Mouse (Mus musculus) midbrain, embryonic 12.5 days (tissue): ENCODE data around the gene Gsg1l2. TPM values are rescaled to one million over a fixed set of nuclear protein-coding genes. Genes with fewer than 3 reads are reported as not detected.

ENCODE experiments used
- ATAC-seq: fragments of 200-750 bp; cut with Nextera tagmentation; 2 replicates; pipeline ENCODE4 v1.8.0; 2017; ENCODE audit warnings: low read depth, moderate TSS enrichment, moderate library complexity; ENCODE audit not compliant: low FRiP score
- H3K27ac ChIP-seq: fragments of 300-500 bp; sonication (generic); replicated peaks from 2 replicates; pipeline ENCODE4 v1.5.1; 2016; ENCODE audit warnings: mild to moderate bottlenecking
- H3K27me3 ChIP-seq: fragments of 300-500 bp; sonication (generic); 2 replicates; pipeline ENCODE4 v1.6.1; 2016; ENCODE audit warnings: mild to moderate bottlenecking
- H3K36me3 ChIP-seq: fragments of 300-500 bp; sonication (generic); 2 replicates; pipeline ENCODE4 v1.6.1; 2016
- H3K4me1 ChIP-seq: fragments of 300-500 bp; sonication (generic); 2 replicates; pipeline ENCODE4 v1.6.1; 2016
- H3K4me2 ChIP-seq: fragments of 300-500 bp; sonication (generic); replicated peaks from 2 replicates; pipeline ENCODE4 v1.6.1; 2016; ENCODE audit warnings: mild to moderate bottlenecking, moderate library complexity
- H3K4me3 ChIP-seq: fragments of 300-500 bp; sonication (generic); 2 replicates; pipeline ENCODE4 v1.5.1; 2016; ENCODE audit warnings: mild to moderate bottlenecking
- H3K9ac ChIP-seq: fragments of 300-500 bp; sonication (generic); replicated peaks from 2 replicates; pipeline ENCODE4 v1.6.1; 2016; ENCODE audit warnings: mild to moderate bottlenecking, moderate library complexity
- H3K9me3 ChIP-seq: fragments of 300-500 bp; sonication (generic); 2 replicates; pipeline ENCODE4 v1.6.1; 2016; ENCODE audit warnings: mild to moderate bottlenecking
- WGBS: fragments of 180-500 bp; shearing (Covaris S2); methylation state at CpG from one replicate; pipeline ENCODE4 v1.1.7; 2016; 5-methylcytosine and 5-hydroxymethylcytosine counted together
- polyA plus RNA-seq: library from polyadenylated mRNA; unstranded; fragments of >200 nt; fragmentation: Nextera tagmentation; extraction: Ambion mirVana; gene quantifications from 2 replicates; pipeline ENCODE4 v1.2.1, GENCODE M21; 2016

Gsg1l2 gene
- polyA plus RNA-seq, 1 experiment from 2014 or later = not detected

DNA sequence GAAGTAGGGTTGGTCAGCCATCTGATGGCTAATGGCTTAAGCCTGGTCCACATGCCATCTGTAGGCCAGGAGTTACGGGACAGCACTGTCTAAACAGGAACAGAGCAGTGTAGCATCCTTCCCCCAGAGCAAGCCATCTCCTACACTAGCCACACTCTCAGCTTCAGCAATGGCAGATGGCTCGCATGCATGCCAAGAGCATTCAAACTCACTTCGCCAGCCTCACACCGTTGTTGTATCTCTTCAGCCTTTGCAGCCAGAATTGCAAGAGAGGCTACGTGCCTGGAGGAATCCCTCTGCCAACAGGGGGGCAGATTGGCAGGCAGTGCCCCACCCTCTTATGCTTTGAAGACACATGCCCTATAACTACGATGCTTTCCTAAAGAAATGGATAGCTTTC, 47.2 kb downstream of the Gsg1l2 start:
- Histone ChIP-seq H3K4me1 (peaks cover 3% of the 10 kb centered on the region; the same call in 1 of the 2 replicates), H3K36me3 (no peaks in the 10 kb centered on the region), H3K4me2 (no peak overlapping the region), H3K9me3 (no peaks in the 10 kb centered on the region), H3K4me3 (no peak overlapping the region), H3K27me3 (no peaks in the 10 kb centered on the region), H3K9ac (no peak overlapping the region), H3K27ac (no peak overlapping the region)
- ATAC-seq = no peak
- WGBS = 92% methylated on average over 6 of the region's 6 CpGs

DNA sequence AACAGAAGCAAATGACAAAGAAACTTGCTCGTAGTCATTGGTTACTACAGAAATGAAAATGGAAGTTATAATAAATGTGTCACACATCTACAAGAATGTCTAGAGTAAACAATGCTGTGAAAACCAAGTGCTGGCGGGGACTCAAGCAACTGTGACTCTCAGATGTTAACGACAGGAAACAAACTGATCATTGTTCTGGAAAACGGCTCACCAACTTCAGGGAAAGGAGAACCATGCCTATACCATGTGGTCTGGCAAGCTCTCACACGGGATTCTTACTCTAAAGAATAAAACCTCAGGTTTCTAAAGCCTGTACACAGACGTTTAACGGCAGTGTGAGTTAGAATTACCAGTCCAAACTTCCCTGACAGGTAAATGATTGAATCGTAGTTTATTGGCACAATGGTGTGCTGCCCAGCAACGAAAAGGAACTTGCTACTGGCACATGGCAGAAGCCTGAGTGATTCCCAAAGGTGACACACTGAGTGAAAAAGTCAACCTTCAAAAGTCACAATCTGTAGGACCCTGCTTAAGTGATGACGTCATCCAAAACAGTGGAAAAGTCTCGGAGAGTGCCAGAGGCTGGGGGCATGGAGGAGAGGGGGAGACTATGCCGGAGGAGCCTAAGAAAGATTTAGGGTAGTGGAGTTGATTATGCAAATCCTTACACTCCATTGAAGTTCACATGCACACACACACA, 54.1 kb downstream of the Gsg1l2 start:
- Histone ChIP-seq H3K27ac (no peak overlapping the region), H3K4me1 (0 out of 2 replicates have a peak, but pooled peaks cover 3% of the 10 kb centered on the region), H3K4me3 (no peak overlapping the region), H3K27me3 (no peaks in the 10 kb centered on the region), H3K4me2 (no peak overlapping the region), H3K9ac (no peak overlapping the region), H3K9me3 (no peaks in the 10 kb centered on the region), H3K36me3 (no peaks in the 10 kb centered on the region)
- no peak for ATAC-seq
- WGBS = 64% methylated on average over 12 of the region's 12 CpGs

DNA sequence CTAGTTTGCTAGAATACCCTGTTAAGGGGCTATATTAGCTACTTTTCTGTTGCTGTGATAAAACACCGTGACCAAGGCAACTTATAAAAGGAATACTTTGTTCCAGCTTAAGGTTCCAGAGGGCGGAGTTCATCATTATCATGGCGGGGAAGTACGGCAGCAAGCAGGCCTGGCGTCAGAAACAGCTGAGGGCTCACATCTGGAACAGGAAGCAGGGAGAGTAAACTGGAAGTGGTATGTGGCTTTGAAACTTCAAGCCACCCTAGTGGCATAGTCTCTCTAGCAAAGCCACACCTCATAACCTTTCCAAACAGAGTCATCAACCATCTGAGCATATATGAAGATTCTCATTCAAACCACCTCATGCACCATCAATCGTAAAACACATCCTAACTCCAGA, 55.1 kb downstream of the Gsg1l2 start:
- Histone ChIP-seq H3K4me3 (no peak overlapping the region), H3K9ac (no peak overlapping the region), H3K27me3 (no peaks in the 10 kb centered on the region), H3K9me3 (no peaks in the 10 kb centered on the region), H3K27ac (no peak overlapping the region), H3K4me2 (no peak overlapping the region), H3K4me1 (0 out of 2 replicates have a peak, but pooled peaks cover 3% of the 10 kb centered on the region), H3K36me3 (no peaks in the 10 kb centered on the region)
- no peak for ATAC-seq
- WGBS = 87% methylated on average over 6 of the region's 6 CpGs

DNA sequence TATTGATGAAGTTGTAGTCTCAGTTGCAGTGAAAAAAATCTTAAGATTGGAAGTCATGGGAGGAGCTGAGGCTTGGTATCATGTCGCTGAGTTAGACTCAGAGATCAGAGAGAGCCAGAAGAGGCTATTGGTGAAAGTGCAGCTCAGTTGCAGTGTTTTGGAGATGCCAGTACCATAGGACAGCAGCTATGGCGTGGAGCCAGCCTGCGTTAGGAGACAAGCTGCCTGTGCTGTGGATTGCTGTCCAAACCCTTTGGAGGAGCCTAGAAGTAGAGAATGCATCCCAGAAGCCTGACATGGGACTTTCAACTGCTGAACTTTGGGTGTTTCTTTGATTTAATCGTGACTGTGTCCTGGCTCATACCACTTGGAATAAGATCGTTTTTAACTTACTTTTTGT, 57.4 kb downstream of the Gsg1l2 start:
- ATAC-seq = no peak
- Histone ChIP-seq H3K4me1 (0 out of 2 replicates have a peak, but pooled peaks cover 3% of the 10 kb centered on the region), H3K9me3 (no peaks in the 10 kb centered on the region), H3K36me3 (no peaks in the 10 kb centered on the region), H3K4me3 (no peak overlapping the region), H3K27me3 (no peaks in the 10 kb centered on the region), H3K9ac (no peak overlapping the region), H3K27ac (no peak overlapping the region), H3K4me2 (no peak overlapping the region)
- 76% methylated on average over 5 of the region's 5 CpGs for WGBS

DNA sequence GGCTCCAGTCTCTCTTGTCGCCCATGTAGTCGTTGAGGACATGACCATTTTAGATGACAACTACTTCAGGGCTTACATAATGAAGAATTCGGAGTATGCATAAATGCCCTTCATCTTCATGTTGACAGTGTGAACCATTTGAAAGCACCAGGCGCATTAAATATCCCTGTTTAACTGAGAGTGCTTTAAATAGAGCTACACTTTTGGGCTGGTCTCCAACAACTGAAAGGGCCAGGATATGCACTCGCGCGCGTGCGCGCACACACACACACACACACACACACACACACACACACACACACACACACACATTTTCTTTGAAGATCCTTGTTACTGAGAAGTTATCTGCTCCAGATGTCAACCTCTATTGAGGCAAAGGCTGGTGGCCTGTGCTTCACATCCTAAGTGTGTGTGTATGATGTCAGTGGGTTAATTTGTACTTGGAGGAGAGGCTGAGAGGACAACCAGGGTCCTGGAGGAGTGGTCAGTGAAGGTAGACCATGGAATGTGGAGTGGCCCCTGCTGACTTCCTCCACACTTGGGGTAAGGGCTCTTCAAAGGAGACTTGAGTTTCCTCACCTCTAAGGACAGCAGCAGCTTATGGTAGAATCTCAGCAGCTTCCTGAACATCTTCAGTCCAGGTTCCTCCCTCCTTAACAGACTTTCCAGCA, 61.1 kb downstream of the Gsg1l2 start:
- 97% methylated on average over 10 of the region's 10 CpGs for WGBS
- Histone ChIP-seq H3K9ac (no peak overlapping the region), H3K27me3 (no peaks in the 10 kb centered on the region), H3K4me1 (no peaks in the 10 kb centered on the region), H3K36me3 (no peaks in the 10 kb centered on the region), H3K9me3 (no peaks in the 10 kb centered on the region), H3K4me3 (no peak overlapping the region), H3K4me2 (no peak overlapping the region), H3K27ac (no peak overlapping the region)
- no peak for ATAC-seq

Other genes starting within 250 kb of the Gsg1l2 start
- not detected in 2 replicates for gene Rcvrn, start 79.3 kb upstream of the Gsg1l2 start, polyA plus RNA-seq
- gene Glp2r, start 3.5 kb upstream of the Gsg1l2 start, polyA plus RNA-seq = not detected in 2 replicates
- not detected in 2 replicates for gene Dhrs7c, start 23.6 kb downstream of the Gsg1l2 start, polyA plus RNA-seq
- 0.63 and 0.71 TPM in 2 replicates for gene Usp43, start 147.5 kb downstream of the Gsg1l2 start, polyA plus RNA-seq
- 0.57 and 1.2 TPM in 2 replicates for gene Cfap52, start 191.0 kb downstream of the Gsg1l2 start, polyA plus RNA-seq
- 61.0 and 68.3 TPM in 2 replicates for gene Stx8, start 191.6 kb downstream of the Gsg1l2 start, polyA plus RNA-seq